Mouse (Mus musculus): ENCODE data around the gene Junb. TPM values are rescaled to one million over a fixed set of nuclear protein-coding genes. Genes with fewer than 3 reads are reported as not detected.

The Junb gene
- polyA plus RNA-seq, 1 experiment from 2014 or later: 5.5 TPM

GRCm38 (mm10) chr8:84976763-84977434 is 1.6 kb downstream of the Junb start:
- WGBS: 3% methylated on average over 25 of the region's 25 CpGs
- H3K4me1 ChIP-seq: peaks cover 67% of the 10 kb centered on the region
- no peak overlapping the region for H3K27ac ChIP-seq
- H3K36me3 ChIP-seq (replicated peaks): peaks cover 17% of the 10 kb centered on the region
- peak overlapping the region; percentile 63 for H3K9ac ChIP-seq
- H3K4me3 ChIP-seq: peak overlapping the region; percentile 55
- H3K9me3 ChIP-seq: no peaks in the 10 kb centered on the region
- ATAC-seq (replicated peaks): no peak
- peaks cover 13% of the 10 kb centered on the region for H3K27me3 ChIP-seq (replicated peaks)
- H3K4me2 ChIP-seq: peak overlapping the region; percentile 100

GRCm38 (mm10) chr8:84976031-84976762 is 2.3 kb downstream of the Junb start:
- peak overlapping the region; percentile 100 for H3K4me2 ChIP-seq
- 1% methylated on average over 61 of the region's 61 CpGs for WGBS

DNA sequence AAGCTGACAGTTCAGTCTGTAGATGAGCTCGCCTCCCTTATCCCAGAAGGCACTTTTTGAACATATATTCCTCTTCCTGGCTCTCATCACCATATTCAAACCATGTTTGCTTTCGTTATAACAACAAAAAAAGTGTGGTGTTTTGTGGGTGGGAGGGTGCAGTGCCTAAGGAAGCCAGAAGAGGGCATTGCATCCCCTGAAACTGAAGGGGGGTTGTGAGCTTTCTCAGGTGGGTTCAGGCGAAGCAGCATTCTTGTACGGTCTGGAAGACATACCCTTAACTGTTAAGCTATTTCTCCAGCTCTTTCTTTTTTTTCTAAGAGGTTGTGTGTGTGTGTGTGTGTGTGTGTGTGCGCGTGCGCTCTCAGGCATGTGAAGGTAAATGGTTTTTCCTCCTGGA is 3.1 kb downstream of the Junb start:
- peaks cover 13% of the 10 kb centered on the region for H3K27me3 ChIP-seq (replicated peaks)
- H3K9ac ChIP-seq: no peak overlapping the region
- no peak for ATAC-seq (replicated peaks)
- no peak overlapping the region for H3K4me3 ChIP-seq
- H3K27ac ChIP-seq: no peak overlapping the region
- no peaks in the 10 kb centered on the region for H3K9me3 ChIP-seq
- H3K36me3 ChIP-seq (replicated peaks): peaks cover 22% of the 10 kb centered on the region
- H3K4me1 ChIP-seq: peaks cover 74% of the 10 kb centered on the region
- WGBS: 31% methylated on average over 7 of the region's 7 CpGs
- no peak overlapping the region for H3K4me2 ChIP-seq

More at GRCm38 (mm10) chr8:84976031-84976762, 2.3 kb downstream of the Junb start:
- Histone ChIP-seq H3K9ac (peak overlapping the region; percentile 35; the same call in 1 of the 2 replicates), H3K27ac (peak overlapping the region; percentile 22), H3K36me3 (replicated peaks) (peaks cover 22% of the 10 kb centered on the region), H3K4me1 (peaks cover 73% of the 10 kb centered on the region), H3K9me3 (no peaks in the 10 kb centered on the region), H3K4me3 (peak overlapping the region; percentile 55), H3K27me3 (replicated peaks) (peaks cover 13% of the 10 kb centered on the region)
- ATAC-seq (replicated peaks): peak; percentile 75

DNA sequence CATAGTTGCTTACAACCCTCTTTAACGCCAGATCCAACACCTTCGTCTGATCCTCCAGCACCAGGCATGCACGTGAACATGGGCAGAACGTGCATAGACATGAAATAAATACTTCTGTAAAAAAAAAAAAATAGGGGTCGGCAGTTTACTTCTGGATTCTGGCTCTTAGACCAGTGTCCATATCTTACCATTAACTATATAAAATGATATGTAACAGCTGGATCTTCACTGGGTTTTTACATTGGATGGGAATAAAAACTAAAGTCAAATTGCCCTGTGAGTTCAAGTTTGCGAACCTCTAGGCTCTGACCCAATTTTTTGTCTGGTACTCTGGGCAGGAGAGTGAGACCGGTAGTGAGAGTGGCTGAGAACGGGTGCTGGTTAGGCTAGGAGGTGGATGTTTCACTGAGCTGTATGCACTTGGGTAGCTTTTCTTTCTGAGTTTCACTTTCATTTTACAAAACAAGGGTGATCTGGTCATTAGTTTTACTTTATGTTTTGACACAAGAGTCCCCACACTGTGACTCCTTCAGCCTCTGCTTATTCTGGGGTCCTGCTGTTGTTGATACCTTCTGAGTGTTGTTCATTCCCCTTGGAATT is 3.9 kb downstream of the Junb start:
- no peak for ATAC-seq (replicated peaks)
- no peak overlapping the region for H3K4me3 ChIP-seq
- 86% methylated on average over 8 of the region's 8 CpGs for WGBS
- H3K9ac ChIP-seq: no peak overlapping the region
- peaks cover 13% of the 10 kb centered on the region for H3K27me3 ChIP-seq (replicated peaks)
- H3K36me3 ChIP-seq (replicated peaks): peaks cover 22% of the 10 kb centered on the region
- H3K4me2 ChIP-seq: no peak overlapping the region
- H3K4me1 ChIP-seq: peaks cover 68% of the 10 kb centered on the region
- H3K9me3 ChIP-seq: no peaks in the 10 kb centered on the region
- no peak overlapping the region for H3K27ac ChIP-seq

DNA sequence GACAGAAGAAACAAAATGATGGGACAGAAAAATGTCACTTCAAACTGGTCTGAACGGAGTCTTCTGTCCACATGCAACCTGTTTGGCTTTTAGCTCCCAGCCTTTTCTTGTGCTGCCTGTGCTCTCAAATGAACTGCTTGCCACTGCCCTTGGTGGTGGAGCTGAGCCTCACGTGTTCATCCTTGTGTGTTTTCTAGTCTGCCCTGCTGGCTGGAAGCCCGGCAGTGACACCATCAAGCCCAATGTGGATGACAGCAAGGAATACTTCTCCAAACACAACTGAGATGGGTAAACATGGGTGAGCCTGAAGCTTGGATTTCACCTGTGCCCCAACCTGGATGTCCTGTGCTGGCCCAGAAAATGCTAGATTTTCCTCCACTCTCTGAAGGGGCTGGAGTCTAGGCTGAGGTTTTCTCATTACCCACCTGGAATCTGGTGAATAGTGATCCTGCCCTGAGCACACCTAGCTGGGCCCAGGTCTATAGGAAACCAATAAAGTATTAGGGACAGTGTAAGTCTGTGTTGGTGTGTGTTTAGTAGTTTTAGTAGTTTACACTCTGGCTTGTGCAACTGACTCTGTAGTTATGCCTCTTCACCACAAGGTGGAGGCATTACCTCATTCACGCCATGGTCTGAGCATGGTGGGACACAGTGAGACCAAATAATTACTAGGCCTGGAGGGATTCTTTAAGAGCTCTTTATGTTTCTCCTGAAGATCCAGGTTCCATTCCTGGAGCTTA is 4.5 kb downstream of the Junb start:
- Histone ChIP-seq H3K9ac (no peak overlapping the region), H3K36me3 (replicated peaks) (peaks cover 22% of the 10 kb centered on the region), H3K4me3 (no peak overlapping the region), H3K27ac (no peak overlapping the region), H3K4me1 (peaks cover 61% of the 10 kb centered on the region), H3K27me3 (replicated peaks) (peaks cover 13% of the 10 kb centered on the region), H3K9me3 (no peaks in the 10 kb centered on the region), H3K4me2 (no peak overlapping the region)
- ATAC-seq (replicated peaks): no peak
- WGBS: 62% methylated on average over 4 of the region's 4 CpGs

DNA sequence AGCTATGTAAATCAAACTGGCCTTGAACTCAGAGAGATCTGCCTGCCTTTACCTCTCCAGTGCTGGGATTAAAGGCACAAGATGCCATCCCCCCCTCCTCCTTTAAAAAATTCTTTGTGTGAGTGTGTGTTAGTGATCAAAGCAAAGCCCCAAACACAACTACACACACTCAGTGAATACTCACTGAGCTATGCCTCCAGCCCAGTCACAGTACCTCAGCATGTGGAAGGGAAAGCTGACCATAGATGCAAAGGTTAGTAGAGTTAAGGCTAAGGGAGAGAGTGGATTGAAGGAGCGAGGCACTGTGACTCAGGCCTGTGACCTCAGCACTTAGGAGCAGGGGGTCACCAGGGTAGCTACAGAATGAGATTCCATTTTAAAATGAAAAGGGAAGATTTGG is 5.4 kb downstream of the Junb start:
- Histone ChIP-seq H3K36me3 (replicated peaks) (peaks cover 22% of the 10 kb centered on the region), H3K9ac (no peak overlapping the region), H3K9me3 (no peaks in the 10 kb centered on the region), H3K4me2 (no peak overlapping the region), H3K27ac (no peak overlapping the region), H3K4me3 (no peak overlapping the region), H3K27me3 (replicated peaks) (peaks cover 12% of the 10 kb centered on the region), H3K4me1 (peaks cover 61% of the 10 kb centered on the region)
- 85% methylated on average over 1 of the region's 1 CpGs for WGBS
- no peak for ATAC-seq (replicated peaks)

GRCm38 (mm10) chr8:84970913-84971312 is 7.6 kb downstream of the Junb start:
- peak overlapping the region; percentile 84 for H3K9ac ChIP-seq
- H3K9me3 ChIP-seq: no peaks in the 10 kb centered on the region
- peak overlapping the region; percentile 71 for H3K4me3 ChIP-seq
- no peaks in the 10 kb centered on the region for H3K27me3 ChIP-seq (replicated peaks)
- H3K27ac ChIP-seq: peak overlapping the region; percentile 78
- WGBS: 53% methylated on average over 5 of the region's 5 CpGs
- H3K36me3 ChIP-seq (replicated peaks): peaks cover 22% of the 10 kb centered on the region
- ATAC-seq (replicated peaks): no peak
- peaks cover 54% of the 10 kb centered on the region for H3K4me1 ChIP-seq
- H3K4me2 ChIP-seq: peak overlapping the region; percentile 94

DNA sequence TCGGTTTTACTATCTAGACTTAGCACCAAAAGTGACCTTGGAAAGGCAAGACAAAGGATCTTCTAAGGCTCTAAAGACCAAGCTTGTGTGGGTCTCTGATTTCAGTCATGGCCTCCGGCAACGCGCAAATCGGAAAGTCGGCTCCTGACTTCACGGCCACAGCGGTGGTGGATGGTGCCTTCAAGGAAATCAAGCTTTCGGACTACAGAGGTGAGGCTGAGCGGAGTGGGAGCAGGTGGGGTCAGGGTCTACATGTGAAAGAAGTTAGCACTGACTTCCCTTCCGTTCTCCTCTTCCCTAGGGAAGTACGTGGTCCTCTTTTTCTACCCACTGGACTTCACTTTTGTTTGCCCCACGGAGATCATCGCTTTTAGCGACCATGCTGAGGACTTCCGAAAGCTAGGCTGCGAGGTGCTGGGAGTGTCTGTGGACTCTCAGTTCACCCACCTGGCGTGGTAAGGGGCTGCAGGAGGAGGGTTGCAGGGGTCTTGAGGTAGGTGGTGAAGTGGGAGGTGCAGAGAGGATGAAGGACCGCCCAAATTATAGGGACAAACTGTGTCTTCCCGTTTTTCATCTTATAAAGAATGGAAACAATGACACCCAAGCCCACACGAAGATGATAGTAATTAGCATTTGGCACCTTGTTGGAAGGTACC is 8.3 kb downstream of the Junb start:
- H3K4me2 ChIP-seq: peak overlapping the region; percentile 94
- H3K27ac ChIP-seq: peak overlapping the region; percentile 78
- H3K36me3 ChIP-seq (replicated peaks): peaks cover 22% of the 10 kb centered on the region
- H3K27me3 ChIP-seq (replicated peaks): no peaks in the 10 kb centered on the region
- H3K4me3 ChIP-seq: peak overlapping the region; percentile 71
- peak overlapping the region; percentile 84 for H3K9ac ChIP-seq
- no peak for ATAC-seq (replicated peaks)
- no peaks in the 10 kb centered on the region for H3K9me3 ChIP-seq
- 6% methylated on average over 21 of the region's 21 CpGs for WGBS
- H3K4me1 ChIP-seq: peaks cover 52% of the 10 kb centered on the region

- peak; percentile 78 for ATAC-seq (replicated peaks)
- peak within 1 kb of the TSS; percentile 71 for H3K4me3 ChIP-seq
- peak within 1 kb of the TSS; percentile 78 for H3K27ac ChIP-seq
- H3K36me3 ChIP-seq (replicated peaks): peaks cover 22% of the 10 kb centered on the region
- no peaks in the 10 kb centered on the region for H3K9me3 ChIP-seq
- WGBS: under 1% methylated on average over 56 of the region's 56 CpGs
- peaks cover 51% of the 10 kb centered on the region for H3K4me1 ChIP-seq
- H3K27me3 ChIP-seq (replicated peaks): no peaks in the 10 kb centered on the region
- H3K4me2 ChIP-seq: peak within 1 kb of the TSS; percentile 94
- peak within 1 kb of the TSS; percentile 84 for H3K9ac ChIP-seq
These were observed 9.0 kb downstream of the Junb start, which contains the start of the genes Gm49661, Prdx2 and Rnaseh2a for GRCm38 (mm10) chr8:84969241-84970134. Gene Gm49661, minus strand, starts transcription at chr8:84969433. Gene Prdx2, plus strand, starts transcription at chr8:84969587. Gene Rnaseh2a, minus strand, starts transcription at chr8:84969767.

- H3K9me3 ChIP-seq: no peaks in the 10 kb centered on the region
- peaks cover 19% of the 10 kb centered on the region for H3K36me3 ChIP-seq (replicated peaks)
- H3K27me3 ChIP-seq (replicated peaks): no peaks in the 10 kb centered on the region
- peak overlapping the region; percentile 84; the same call in 1 of the 2 replicates for H3K9ac ChIP-seq
- H3K4me3 ChIP-seq: peak overlapping the region; percentile 71
- 20% methylated on average over 2 of the region's 2 CpGs for WGBS
- peak overlapping the region; percentile 94 for H3K4me2 ChIP-seq
- H3K4me1 ChIP-seq: peaks cover 51% of the 10 kb centered on the region
- no peak for ATAC-seq (replicated peaks)
- H3K27ac ChIP-seq: peak overlapping the region; percentile 78; the same call in 1 of the 2 replicates
These were observed 9.9 kb downstream of the Junb start for GRCm38 (mm10) chr8:84968650-84969049.

Measured in midbrain, embryonic 15.5 days (tissue).